Mouse (Mus musculus) forebrain, postnatal 0 days (tissue): ENCODE measurements at regions not wholly inside any gene's neighbourhood (a gene's known extent, or its start where the extent isn't known, plus 50 kb on each side); places are given as distances from the start of the nearest gene placed in this dataset.

Experiments used
- ATAC-seq: fragments of 200-750 bp; cut with Nextera tagmentation; 2 replicates; pipeline ENCODE4 v1.8.0; 2017; ENCODE audit warnings: mild to moderate bottlenecking, moderate library complexity
- DNase-seq: peaks from one replicate; pipeline ENCODE4 v3.0.0-alpha.2; 2015
- H3K27ac ChIP-seq: fragments of 300-500 bp; sonication (generic); 2 replicates; pipeline ENCODE4 v1.5.1; 2014; ENCODE audit warnings: low read depth, mild to moderate bottlenecking, antibody characterized with exemption, low read length, moderate library complexity, mixed read lengths
- H3K27me3 ChIP-seq: fragments of 300-500 bp; sonication (generic); 2 replicates; pipeline ENCODE4 v1.6.1; 2014; ENCODE audit warnings: mild to moderate bottlenecking, low read length, mixed read lengths; ENCODE audit not compliant: insufficient read depth
- H3K36me3 ChIP-seq: fragments of 300-500 bp; sonication (generic); 2 replicates; pipeline ENCODE4 v1.6.1; 2014; ENCODE audit warnings: mild to moderate bottlenecking, moderate library complexity; ENCODE audit not compliant: insufficient read depth
- H3K4me1 ChIP-seq: fragments of 300-500 bp; sonication (generic); 2 replicates; pipeline ENCODE4 v1.6.1; 2014; ENCODE audit warnings: antibody characterized with exemption; ENCODE audit not compliant: insufficient read depth
- H3K4me2 ChIP-seq: fragments of 300-500 bp; sonication (generic); 2 replicates; pipeline ENCODE4 v1.6.1; 2014; ENCODE audit warnings: low read depth, mild to moderate bottlenecking, moderate library complexity
- H3K4me3 ChIP-seq: fragments of 300-500 bp; sonication (generic); 2 replicates; pipeline ENCODE4 v1.5.1; 2014; ENCODE audit warnings: low read depth, low read length, mixed read lengths
- H3K9ac ChIP-seq: fragments of 300-500 bp; sonication (generic); 2 replicates; pipeline ENCODE4 v1.6.1; 2014; ENCODE audit warnings: mild to moderate bottlenecking
- H3K9me3 ChIP-seq: fragments of 300-500 bp; sonication (generic); 2 replicates; pipeline ENCODE4 v1.6.1; 2016; ENCODE audit warnings: low read length
- CTCF ChIP-seq: sonication (generic); IDR thresholded peaks from 2 replicates; pipeline ENCODE4 v1.5.1; 2016; ENCODE audit warnings: antibody characterized with exemption, control low read depth, low read depth
- WGBS: fragments of 180-500 bp; shearing (Covaris S2); extraction: QIAGEN DNeasy Blood & Tissue Kit; methylation state at CpG from one replicate; pipeline ENCODE4 v1.1.7; 2014; 5-methylcytosine and 5-hydroxymethylcytosine counted together

GRCm38 (mm10) chr10:41004044-41004689 is 67.9 kb downstream of the Gpr6 start:
- DNase-seq: peak; percentile 91
- H3K4me2 ChIP-seq: no peak overlapping the region
- whole genome bisulfite sequencing: 30% methylated on average over 7 of the region's 7 CpGs

GRCm38 (mm10) chr10:41003197-41003596 is 68.9 kb downstream of the Gpr6 start:
- H3K4me1 ChIP-seq: no peaks in the 10 kb centered on the region
- no peak for ATAC-seq
- 87% methylated on average over 3 of the region's 3 CpGs for WGBS

More at GRCm38 (mm10) chr10:41004044-41004689, 67.9 kb downstream of the Gpr6 start:
- H3K9me3 ChIP-seq: no peaks in the 10 kb centered on the region
- peak; percentile 93 for TF ChIP-seq CTCF
- H3K4me1 ChIP-seq: no peaks in the 10 kb centered on the region
- H3K27me3 ChIP-seq: no peaks in the 10 kb centered on the region
- no peak overlapping the region for H3K4me3 ChIP-seq
- H3K27ac ChIP-seq: no peak overlapping the region
- H3K36me3 ChIP-seq: no peaks in the 10 kb centered on the region
- no peak overlapping the region for H3K9ac ChIP-seq
- peak; percentile 95 for ATAC-seq

GRCm38 (mm10) chr10:41000965-41001364 is 71.1 kb downstream of the Gpr6 start:
- no peaks in the 10 kb centered on the region for H3K9me3 ChIP-seq
- H3K4me3 ChIP-seq: no peak overlapping the region
- 90% methylated on average over 4 of the region's 4 CpGs for WGBS
- no peak overlapping the region for H3K4me2 ChIP-seq
- TF ChIP-seq CTCF: no peak
- H3K27ac ChIP-seq: no peak overlapping the region
- H3K27me3 ChIP-seq: no peaks in the 10 kb centered on the region
- ATAC-seq (no peak), DNase-seq (no peak)
- no peaks in the 10 kb centered on the region for H3K36me3 ChIP-seq
- no peaks in the 10 kb centered on the region for H3K4me1 ChIP-seq
- no peak overlapping the region for H3K9ac ChIP-seq

More at GRCm38 (mm10) chr10:41003197-41003596, 68.9 kb downstream of the Gpr6 start:
- H3K36me3 ChIP-seq: no peaks in the 10 kb centered on the region
- H3K27me3 ChIP-seq: no peaks in the 10 kb centered on the region
- no peak overlapping the region for H3K27ac ChIP-seq
- DNase-seq: no peak
- no peaks in the 10 kb centered on the region for H3K9me3 ChIP-seq
- no peak overlapping the region for H3K4me3 ChIP-seq
- no peak for TF ChIP-seq CTCF
- H3K4me2 ChIP-seq: no peak overlapping the region
- no peak overlapping the region for H3K9ac ChIP-seq

- 88% methylated on average over 12 of the region's 12 CpGs for WGBS
- no peaks in the 10 kb centered on the region for H3K9me3 ChIP-seq
- DNase-seq (no peak), ATAC-seq (no peak)
- no peak overlapping the region for H3K9ac ChIP-seq
- no peak for TF ChIP-seq CTCF
- H3K4me1 ChIP-seq: no peaks in the 10 kb centered on the region
- no peaks in the 10 kb centered on the region for H3K27me3 ChIP-seq
- H3K4me2 ChIP-seq: no peak overlapping the region
- no peak overlapping the region for H3K27ac ChIP-seq
- no peaks in the 10 kb centered on the region for H3K36me3 ChIP-seq
- H3K4me3 ChIP-seq: no peak overlapping the region
Observed at GRCm38 (mm10) chr10:40999486-40999885, 72.6 kb downstream of the Gpr6 start.

- Histone ChIP-seq H3K9ac (no peak overlapping the region), H3K4me3 (no peak overlapping the region), H3K9me3 (no peaks in the 10 kb centered on the region), H3K4me1 (no peaks in the 10 kb centered on the region), H3K27ac (no peak overlapping the region), H3K27me3 (no peaks in the 10 kb centered on the region), H3K36me3 (no peaks in the 10 kb centered on the region), H3K4me2 (no peak overlapping the region)
- DNase-seq: no peak
- WGBS: 78% methylated on average over 11 of the region's 11 CpGs
- no peak for TF ChIP-seq CTCF
- no peak for ATAC-seq
Observed at GRCm38 (mm10) chr10:40998799-40999198, 73.3 kb downstream of the Gpr6 start.

GRCm38 (mm10) chr10:40998330-40998729 is 73.8 kb downstream of the Gpr6 start:
- Histone ChIP-seq H3K27me3 (no peaks in the 10 kb centered on the region), H3K9ac (no peak overlapping the region), H3K27ac (peak overlapping the region; percentile 36; the same call in 1 of the 2 replicates), H3K36me3 (no peaks in the 10 kb centered on the region), H3K4me1 (no peaks in the 10 kb centered on the region), H3K4me2 (no peak overlapping the region), H3K9me3 (no peaks in the 10 kb centered on the region), H3K4me3 (no peak overlapping the region)
- 10% methylated on average over 7 of the region's 7 CpGs for WGBS
- no peak for TF ChIP-seq CTCF
- ATAC-seq (peak; percentile 65; the same call in 1 of the 2 replicates), DNase-seq (peak; percentile 79)

- TF ChIP-seq CTCF: no peak
- Histone ChIP-seq H3K4me3 (no peak overlapping the region), H3K4me1 (no peaks in the 10 kb centered on the region), H3K9me3 (no peaks in the 10 kb centered on the region), H3K4me2 (no peak overlapping the region), H3K27me3 (no peaks in the 10 kb centered on the region), H3K36me3 (no peaks in the 10 kb centered on the region), H3K9ac (no peak overlapping the region), H3K27ac (no peak overlapping the region)
- DNase-seq (no peak), ATAC-seq (no peak)
- WGBS: 51% methylated on average over 5 of the region's 5 CpGs
Observed at GRCm38 (mm10) chr10:40997606-40998005, 74.5 kb downstream of the Gpr6 start.
